Mouse (Mus musculus): ENCODE results near the gene Ywhah.
"Not testable (repeated sequence)": the region's sequence is repeated elsewhere in the genome, so short reads cannot be mapped to it uniquely, and the experiment has no call there.

DNA sequence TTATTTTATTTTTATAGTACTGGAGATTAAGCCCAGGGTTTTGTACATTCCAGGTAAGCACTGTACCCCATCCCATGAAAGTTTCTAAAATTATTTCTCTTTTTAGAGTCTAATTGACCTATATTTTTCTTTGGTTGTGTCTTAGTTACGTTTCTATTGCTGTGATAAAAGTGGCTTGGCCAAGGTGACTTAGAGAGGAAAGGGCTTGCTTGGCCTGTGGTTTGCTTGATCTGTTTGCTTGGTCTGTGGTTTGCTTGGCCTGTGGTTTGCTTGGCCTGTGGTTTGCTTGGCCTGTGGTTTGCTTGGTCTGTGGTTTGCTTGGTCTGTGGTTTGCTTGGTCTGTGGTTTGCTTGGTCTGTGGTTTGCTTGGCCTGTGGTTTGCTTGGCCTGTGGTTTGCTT is 22.1 kb downstream of the Ywhah start:
- not testable (repeated sequence) for TF ChIP-seq CTCF, EP300 (IDR thresholded peaks at IDR 0.05; ENCODE audit: low read depth)
